Mouse (Mus musculus): ENCODE data around the gene Lefty1.

DNA sequence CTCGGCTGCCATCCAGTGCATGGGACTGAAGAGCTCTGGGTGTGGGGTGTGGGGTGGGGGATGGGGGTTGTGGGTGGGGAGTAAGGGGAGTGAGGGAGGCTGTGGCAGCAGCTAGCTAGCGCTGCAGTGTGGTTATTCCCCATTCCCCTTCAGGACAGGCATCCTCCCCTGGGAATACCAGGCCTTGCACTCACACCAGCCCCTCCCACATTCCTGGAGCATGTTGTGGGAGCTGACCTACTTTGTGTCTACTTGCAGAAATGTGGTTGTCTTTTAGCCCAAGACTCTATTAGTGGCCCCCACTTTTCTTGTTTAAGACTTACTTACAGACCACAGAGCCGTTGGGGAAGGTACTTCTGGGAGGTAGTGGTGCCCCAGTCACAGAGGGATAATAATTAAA lies 31.7 kb downstream of the Lefty1 start:
- TF ChIP-seq CTCF (IDR thresholded peaks at IDR 0.05; ENCODE audit: low read depth) (no peak), EP300 (IDR thresholded peaks at IDR 0.05; ENCODE audit: low read depth) (no peak)

All from liver, postnatal 0 days (tissue).